Mouse (Mus musculus): ENCODE data around the gene Olfr1419. TPM values are rescaled to one million over a fixed set of nuclear protein-coding genes. Genes with fewer than 3 reads are reported as not detected.
"Not testable (repeated sequence)": the region's sequence is repeated elsewhere in the genome, so short reads cannot be mapped to it uniquely, and the experiment has no call there.

The Olfr1419 gene
- total RNA-seq (2021) = not detected

- intact Hi-C loops (cut with DNase I) = no loop called here
- DNase-seq (ENCODE audit: extremely low spot score in 1 of 2, low spot score in 2 of 2) = no peak
Measured at GRCm38 (mm10) chr19:11875006-11875405, at the start of gene Olfr1419. Gene Olfr1419 (minus strand): TSS chr19:11875106.

- intact Hi-C loops (cut with DNase I); DNase-seq (ENCODE audit: extremely low spot score in 1 of 2, low spot score in 2 of 2): not testable (repeated sequence)
Measured at GRCm38 (mm10) chr19:11922515-11922914, 47.6 kb upstream of the Olfr1419 start.

GRCm38 (mm10) chr19:11922068-11922467 lies 47.2 kb upstream of the Olfr1419 start:
- intact Hi-C loops (cut with DNase I) = no loop called here
- no peak for DNase-seq (ENCODE audit: extremely low spot score in 1 of 2, low spot score in 2 of 2)

- intact Hi-C loops (cut with DNase I) = no loop called here
- DNase-seq (ENCODE audit: extremely low spot score in 1 of 2, low spot score in 2 of 2) = peak in 1 of 2 experiments; percentile 54
Measured at GRCm38 (mm10) chr19:11915804-11916203, 40.9 kb upstream of the Olfr1419 start.

- DNase-seq (ENCODE audit: extremely low spot score in 1 of 2, low spot score in 2 of 2) = peak in 1 of 2 experiments; percentile 81
Measured at GRCm38 (mm10) chr19:11912533-11913121, 37.7 kb upstream of the Olfr1419 start.

GRCm38 (mm10) chr19:11912037-11912532 lies 37.2 kb upstream of the Olfr1419 start, which contains the start of gene Patl1:
Gene Patl1 (plus strand): TSS chr19:11912399.
- intact Hi-C loops (cut with DNase I) = loop anchor here (5.0 kb wide), 2 partner anchors 95 to 140 kb away; partner anchors contain the start of genes Mrpl16 and Stx3
- peak; percentile 99 for DNase-seq (ENCODE audit: extremely low spot score in 1 of 2, low spot score in 2 of 2)

More at GRCm38 (mm10) chr19:11912533-11913121, 37.7 kb upstream of the Olfr1419 start:
- intact Hi-C loops (cut with DNase I) = loop anchor here (5.0 kb wide), 2 partner anchors 95 to 140 kb away; partner anchors contain the start of genes Mrpl16 and Stx3

- DNase-seq (ENCODE audit: extremely low spot score in 1 of 2, low spot score in 2 of 2) = peak; percentile 14 to 40
- intact Hi-C loops (cut with DNase I) = loop anchor here (5.0 kb wide), 2 partner anchors 94 to 139 kb away; partner anchors contain the start of genes Mrpl16 and Stx3
Measured at GRCm38 (mm10) chr19:11911603-11912002, 36.7 kb upstream of the Olfr1419 start.

- intact Hi-C loops (cut with DNase I) = loop anchor here (5.0 kb wide), 2 partner anchors 94 to 139 kb away; partner anchors contain the start of genes Mrpl16 and Stx3
- no peak for DNase-seq (ENCODE audit: extremely low spot score in 1 of 2, low spot score in 2 of 2)
Measured at GRCm38 (mm10) chr19:11911021-11911420, 36.1 kb upstream of the Olfr1419 start.

GRCm38 (mm10) chr19:11886265-11886664 lies 11.4 kb upstream of the Olfr1419 start, which contains the start of gene Olfr1420:
Gene Olfr1420 (plus strand): TSS chr19:11886565.
- no peak for DNase-seq (ENCODE audit: extremely low spot score in 1 of 2, low spot score in 2 of 2)
- intact Hi-C loops (cut with DNase I) = no loop called here

GRCm38 (mm10) chr19:11878404-11878803 lies 3.5 kb upstream of the Olfr1419 start:
- intact Hi-C loops (cut with DNase I); DNase-seq (ENCODE audit: extremely low spot score in 1 of 2, low spot score in 2 of 2): not testable (repeated sequence)

GRCm38 (mm10) chr19:11867837-11868236 lies 7.1 kb downstream of the Olfr1419 start:
- intact Hi-C loops (cut with DNase I) = loop anchor here (5.0 kb wide), 1 partner anchor 34 kb away; no protein-coding TSS in a partner anchor
- DNase-seq (ENCODE audit: extremely low spot score in 1 of 2, low spot score in 2 of 2) = no peak

DNA sequence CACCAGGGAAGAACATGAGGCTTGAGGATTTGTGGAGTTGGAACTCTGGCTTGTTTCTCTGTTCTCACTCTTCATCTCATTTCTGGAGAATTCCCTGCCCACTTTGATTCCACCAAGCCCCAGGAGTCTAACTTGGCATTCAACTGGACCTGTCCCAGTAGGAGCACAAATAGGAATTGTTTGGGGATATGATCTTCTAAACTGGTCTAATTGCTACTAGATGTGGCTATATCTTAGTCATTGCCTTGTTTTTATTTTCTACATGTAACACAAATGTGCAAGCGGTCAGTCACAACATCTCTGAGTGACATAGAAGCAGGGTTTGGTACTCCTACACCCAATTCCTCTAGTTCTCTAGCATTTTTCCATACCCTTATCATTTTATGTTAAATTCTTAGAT lies 13.9 kb downstream of the Olfr1419 start, which contains the start of gene Olfr1418:
Gene Olfr1418 (minus strand): TSS at position 101 of the 400 bp plus-strand sequence.
- no peak for DNase-seq (ENCODE audit: extremely low spot score in 1 of 2, low spot score in 2 of 2)
- intact Hi-C loops (cut with DNase I) = no loop called here

- no peak for DNase-seq (ENCODE audit: extremely low spot score in 1 of 2, low spot score in 2 of 2)
- intact Hi-C loops (cut with DNase I) = no loop called here
Measured at GRCm38 (mm10) chr19:11856506-11856905, 18.4 kb downstream of the Olfr1419 start.

DNA sequence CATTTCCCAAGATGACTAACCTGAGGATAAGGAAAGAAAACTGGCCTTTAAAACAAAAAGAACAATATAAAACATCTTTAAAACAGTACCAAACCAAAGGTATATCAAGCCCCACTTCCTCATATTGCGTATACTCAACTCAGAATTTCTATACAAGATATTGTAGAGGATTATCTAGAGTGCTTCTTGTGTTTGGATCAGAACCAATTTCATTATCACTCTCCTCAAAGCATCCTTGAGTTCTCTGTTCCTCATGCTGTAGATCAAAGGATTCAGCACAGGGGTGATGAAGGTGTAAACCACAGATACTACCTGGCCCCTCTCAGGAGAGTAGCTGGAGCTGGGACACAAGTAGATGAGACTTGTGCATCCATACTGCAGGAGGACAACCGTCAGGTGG lies 20.1 kb downstream of the Olfr1419 start:
- DNase-seq (ENCODE audit: extremely low spot score in 1 of 2, low spot score in 2 of 2) = no peak
- intact Hi-C loops (cut with DNase I) = no loop called here

DNA sequence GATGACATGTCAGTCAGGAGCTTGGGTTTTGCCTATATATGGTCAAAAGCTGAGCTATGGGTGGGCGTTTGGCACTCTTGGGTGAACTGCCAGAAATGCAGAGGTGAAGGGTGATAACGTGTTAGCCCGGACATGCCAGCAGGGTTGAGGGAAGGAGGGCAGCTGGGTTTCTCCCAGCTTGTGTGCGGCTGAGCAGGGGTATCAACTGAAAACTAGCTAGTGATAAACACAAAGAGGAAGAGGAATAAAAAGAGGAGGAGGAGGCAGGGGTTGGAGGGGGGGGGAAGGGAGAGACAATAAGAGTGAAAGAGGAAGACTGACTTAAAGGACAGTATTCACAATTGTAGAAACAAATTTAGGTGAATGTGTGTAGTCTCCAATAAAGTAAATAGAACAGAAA lies 22.3 kb downstream of the Olfr1419 start:
- intact Hi-C loops (cut with DNase I) = no loop called here
- no peak for DNase-seq (ENCODE audit: extremely low spot score in 1 of 2, low spot score in 2 of 2)

DNA sequence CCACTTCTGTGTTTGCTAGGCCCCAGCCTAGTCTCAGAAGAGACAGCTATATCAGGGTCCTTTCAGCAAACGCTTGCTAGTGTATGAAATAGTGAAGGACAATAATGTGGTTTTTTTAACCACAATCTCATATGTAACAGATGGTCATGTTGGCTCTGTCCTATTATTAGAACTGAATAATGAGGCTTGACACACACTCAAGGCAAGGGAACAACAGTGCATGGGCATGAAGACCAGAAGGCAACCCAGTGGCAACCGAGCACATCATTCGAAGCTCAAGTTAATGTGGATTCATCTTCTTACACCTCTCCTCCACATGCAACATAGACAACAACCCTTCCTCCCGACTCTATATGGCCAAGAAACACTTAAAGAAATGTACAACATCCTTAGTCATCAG lies 28.6 kb downstream of the Olfr1419 start:
- intact Hi-C loops (cut with DNase I) = no loop called here
- DNase-seq (ENCODE audit: extremely low spot score in 1 of 2, low spot score in 2 of 2) = no peak

GRCm38 (mm10) chr19:11839119-11839518 lies 35.8 kb downstream of the Olfr1419 start, which contains the start of gene Olfr1417:
Gene Olfr1417 (minus strand): TSS chr19:11839219.
- intact Hi-C loops (cut with DNase I) = no loop called here
- DNase-seq (ENCODE audit: extremely low spot score in 1 of 2, low spot score in 2 of 2) = no peak

- DNase-seq (ENCODE audit: extremely low spot score in 1 of 2, low spot score in 2 of 2) = no peak
- intact Hi-C loops (cut with DNase I) = no loop called here
Measured at GRCm38 (mm10) chr19:11823346-11824065, 51.4 kb downstream of the Olfr1419 start.

DNA sequence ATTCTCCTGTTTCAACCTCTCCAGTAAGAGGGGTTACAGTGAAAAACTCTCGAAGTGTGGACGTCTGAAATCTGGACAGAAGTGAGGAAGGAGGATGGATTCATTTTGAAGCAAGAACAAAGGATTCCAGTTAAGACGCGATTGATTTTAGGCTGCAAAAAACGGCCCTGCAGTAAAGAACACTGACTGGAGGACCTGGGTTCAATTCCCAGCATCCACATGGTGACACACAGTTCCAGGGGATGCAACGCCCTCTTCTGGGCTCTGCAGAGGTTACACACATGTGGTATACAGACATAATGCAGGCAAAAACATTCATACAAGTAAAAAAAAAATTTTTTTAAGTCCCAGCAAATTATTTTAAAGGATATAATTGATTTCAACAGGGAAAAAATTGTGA lies 54.7 kb downstream of the Olfr1419 start:
- intact Hi-C loops (cut with DNase I) = no loop called here
- DNase-seq (ENCODE audit: extremely low spot score in 1 of 2, low spot score in 2 of 2) = peak in 1 of 2 experiments; percentile 34
